Mouse (Mus musculus) embryonic facial prominence, embryonic 11.5 days (tissue): ENCODE results near the gene Tbc1d10a. TPM values are rescaled to one million over a fixed set of nuclear protein-coding genes. Genes with fewer than 3 reads are reported as not detected.
A peak's percentile ranks its signal among the peaks of the same experiment; 100 is the strongest.

ENCODE experiments used
- ATAC-seq: fragments of 200-750 bp; cut with Nextera tagmentation; replicated peaks from 2 replicates; pipeline ENCODE4 v1.8.0; 2017; ENCODE audit warnings: low read depth; ENCODE audit not compliant: insufficient number of reproducible peaks, low FRiP score, low TSS enrichment
- DNase-seq: peaks from one replicate; pipeline ENCODE4 v3.0.0-alpha.2; 2015; ENCODE audit warnings: low spot score
- H3K27ac ChIP-seq: fragments of 300-500 bp; sonication (generic); replicated peaks from 2 replicates; pipeline ENCODE4 v1.5.1; 2014; ENCODE audit warnings: mild to moderate bottlenecking, low read depth, low read length, control low read depth
- H3K27me3 ChIP-seq: fragments of 300-500 bp; sonication (generic); 2 replicates; pipeline ENCODE4 v1.6.1; 2014; ENCODE audit warnings: mild to moderate bottlenecking, low read length, moderate library complexity, mixed read lengths; ENCODE audit not compliant: control insufficient read depth, insufficient read depth
- H3K36me3 ChIP-seq: fragments of 300-500 bp; sonication (generic); replicated peaks from 2 replicates; pipeline ENCODE4 v1.6.1; 2014; ENCODE audit warnings: low read depth, mild to moderate bottlenecking, low read length, moderate library complexity, mixed read lengths; ENCODE audit not compliant: control insufficient read depth, insufficient read depth
- H3K4me1 ChIP-seq: fragments of 300-500 bp; sonication (generic); 2 replicates; pipeline ENCODE4 v1.6.1; 2014; ENCODE audit warnings: low read length, mixed read lengths; ENCODE audit not compliant: control insufficient read depth, insufficient read depth
- H3K4me2 ChIP-seq: fragments of 300-500 bp; sonication (generic); 2 replicates; pipeline ENCODE4 v1.6.1; 2014; ENCODE audit warnings: low read depth, mild to moderate bottlenecking, control low read depth, low read length, moderate library complexity
- H3K4me3 ChIP-seq: fragments of 300-500 bp; sonication (generic); 2 replicates; pipeline ENCODE4 v1.5.1; 2014; ENCODE audit warnings: low read depth, low read length, control low read depth
- H3K9ac ChIP-seq: fragments of 300-500 bp; sonication (generic); replicated peaks from 2 replicates; pipeline ENCODE4 v1.6.1; 2014; ENCODE audit warnings: mild to moderate bottlenecking, control low read depth, low read length
- H3K9me3 ChIP-seq: fragments of 300-500 bp; sonication (generic); replicated peaks from 2 replicates; pipeline ENCODE4 v1.6.1; 2016; ENCODE audit warnings: mild to moderate bottlenecking, low read length, inconsistent platforms, mixed read lengths; ENCODE audit not compliant: control insufficient read depth
- whole genome bisulfite sequencing: fragments of 180-500 bp; shearing (Covaris S2); extraction: QIAGEN DNeasy Blood & Tissue Kit; methylation state at CpG from one replicate; pipeline ENCODE4 v1.1.7; 2014; 5-methylcytosine and 5-hydroxymethylcytosine counted together
- polyA plus RNA-seq: library from polyadenylated mRNA; unstranded; fragments of >200 nt; fragmentation: Nextera tagmentation; extraction: Ambion mirVana; gene quantifications from 2 replicates; pipeline ENCODE4 v1.2.1, GENCODE M21; 2014

Gene Tbc1d10a
- polyA plus RNA-seq: 15.9 and 18.1 TPM in 2 replicates

DNA sequence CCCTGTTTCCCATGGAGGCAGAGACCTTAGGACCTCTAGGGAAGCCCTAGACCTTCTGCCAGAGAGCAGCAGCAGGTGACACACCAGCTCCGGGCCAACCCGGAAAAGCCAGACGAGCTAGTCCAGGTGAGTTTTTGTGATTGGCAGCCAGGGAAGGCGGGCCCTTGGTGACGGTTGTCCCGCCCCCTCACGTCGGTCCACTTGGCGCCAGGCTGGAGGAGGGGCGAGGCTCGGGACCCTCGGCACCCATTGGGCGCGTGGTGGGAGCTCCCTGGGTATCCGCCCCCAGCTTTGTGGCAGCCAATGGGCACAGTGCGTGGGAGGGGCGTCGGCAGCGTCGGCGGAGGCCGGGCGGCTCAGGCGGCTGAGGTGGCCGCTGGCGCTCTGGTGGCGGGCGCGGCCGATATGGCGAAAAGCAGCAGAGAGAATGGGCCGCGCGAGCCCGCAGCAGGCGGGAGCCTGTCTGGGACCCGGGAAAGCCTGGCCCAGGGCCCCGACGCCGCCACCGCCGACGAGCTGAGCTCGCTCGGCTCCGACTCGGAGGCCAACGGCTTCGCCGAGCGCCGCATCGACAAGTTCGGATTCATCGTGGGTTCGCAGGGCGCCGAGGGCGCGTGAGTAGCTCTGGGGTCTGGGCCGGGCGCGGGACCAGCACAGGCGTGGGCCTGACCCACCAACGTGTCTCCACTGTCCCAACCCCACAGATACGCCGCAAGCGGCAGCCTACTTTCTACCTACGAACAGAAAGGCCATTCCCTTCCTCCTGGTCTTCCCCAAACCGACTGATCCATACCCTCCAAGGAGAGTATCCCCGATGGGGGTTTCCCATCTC, at the start of gene Tbc1d10a:
Gene Tbc1d10a, plus strand, starts transcription at position 304 of the 832 bp plus-strand sequence.
- Histone ChIP-seq H3K27ac (no peak within 1 kb of the TSS), H3K9ac (peak within 1 kb of the TSS; percentile 87), H3K4me2 (peak within 1 kb of the TSS; percentile 90), H3K4me1 (no peaks in the 10 kb centered on the region; the same call in none of the 2 replicates), H3K4me3 (peak within 1 kb of the TSS; percentile 83), H3K36me3 (no peaks in the 10 kb centered on the region; the same call in 1 of the 2 replicates), H3K27me3 (no peaks in the 10 kb centered on the region), H3K9me3 (no peaks in the 10 kb centered on the region)
- ATAC-seq (peak; percentile 99), DNase-seq (peak; percentile 99)
- WGBS: under 1% methylated on average over 47 of the region's 71 CpGs

DNA sequence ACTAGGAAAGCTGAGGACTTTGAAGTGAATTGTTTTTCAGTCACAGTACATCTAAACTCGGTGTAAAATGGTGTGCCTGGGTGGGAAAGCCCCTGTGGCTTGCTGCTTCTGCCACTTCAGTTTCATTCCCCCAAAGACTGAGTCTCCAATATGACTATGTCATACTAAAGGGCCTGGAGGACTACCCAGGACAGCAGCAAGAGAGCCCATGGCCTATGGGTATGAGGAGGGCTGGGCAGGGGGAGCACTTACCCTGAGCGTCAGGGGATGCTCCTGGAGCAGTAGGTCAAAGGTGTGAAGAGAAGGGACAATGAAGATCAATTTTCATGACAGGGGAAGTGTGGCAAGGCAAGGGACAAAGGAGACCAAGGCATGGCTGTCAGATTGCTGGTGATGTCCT, 47.6 kb upstream of the Tbc1d10a start:
- H3K27me3 ChIP-seq: no peaks in the 10 kb centered on the region

DNA sequence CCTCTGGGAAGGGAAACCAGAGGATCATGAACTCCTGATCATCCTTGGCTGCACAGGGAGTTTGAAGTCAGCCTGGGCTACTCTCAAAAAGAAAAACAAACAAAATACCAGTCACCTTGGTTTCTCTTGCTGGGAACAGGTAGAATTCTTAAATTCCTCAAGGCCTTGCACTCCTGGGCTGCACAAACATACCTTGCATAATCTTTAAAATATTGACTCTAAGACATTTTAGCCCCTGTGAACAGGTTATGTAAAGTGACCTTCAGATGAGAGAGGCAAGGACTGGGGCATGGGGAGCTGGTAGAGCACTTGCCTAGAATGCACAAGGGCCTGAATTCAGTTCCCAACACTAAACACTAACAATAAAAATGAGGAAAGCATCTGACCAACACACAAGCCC, 45.1 kb upstream of the Tbc1d10a start:
- no peak overlapping the region for H3K27ac ChIP-seq
- DNase-seq (no peak), ATAC-seq (no peak)
- H3K36me3 ChIP-seq: peaks cover 8% of the 10 kb centered on the region
- H3K4me3 ChIP-seq: no peak overlapping the region
- no peak overlapping the region for H3K4me2 ChIP-seq
- no peak overlapping the region for H3K9ac ChIP-seq
- H3K4me1 ChIP-seq: no peaks in the 10 kb centered on the region
- no peaks in the 10 kb centered on the region for H3K9me3 ChIP-seq
- no peaks in the 10 kb centered on the region for H3K27me3 ChIP-seq

More for the DNA sequence above, 47.6 kb upstream of the Tbc1d10a start:
- H3K27ac ChIP-seq: no peak overlapping the region
- no peak overlapping the region for H3K4me3 ChIP-seq
- no peak overlapping the region for H3K9ac ChIP-seq
- H3K36me3 ChIP-seq: peaks cover 8% of the 10 kb centered on the region
- no peak overlapping the region for H3K4me2 ChIP-seq
- 69% methylated on average over 2 of the region's 2 CpGs for WGBS
- H3K9me3 ChIP-seq: no peaks in the 10 kb centered on the region
- DNase-seq (no peak), ATAC-seq (no peak)
- no peaks in the 10 kb centered on the region for H3K4me1 ChIP-seq

DNA sequence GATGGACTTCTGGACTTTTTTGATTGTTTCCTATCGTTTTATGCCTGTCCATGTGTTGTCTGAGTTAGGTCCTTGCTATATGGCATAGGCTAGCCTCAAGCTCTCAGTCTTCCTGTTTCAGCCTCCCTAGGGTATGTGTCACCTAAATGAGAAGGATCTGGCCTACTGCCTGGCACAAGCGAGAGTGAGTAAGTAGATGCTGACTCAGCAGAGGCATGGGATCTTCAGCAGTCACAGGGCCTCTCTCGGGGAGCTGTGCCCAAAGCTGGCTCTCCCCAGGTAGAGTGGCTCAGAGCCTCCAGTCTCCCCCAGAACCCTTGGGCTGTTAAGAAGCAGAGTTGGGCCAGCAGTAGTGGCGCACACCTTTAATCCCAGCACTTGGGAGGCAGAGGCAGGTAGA, 44.2 kb upstream of the Tbc1d10a start:
- no peak for ATAC-seq
- no peaks in the 10 kb centered on the region for H3K4me1 ChIP-seq
- H3K27me3 ChIP-seq: no peaks in the 10 kb centered on the region
- H3K4me2 ChIP-seq: no peak overlapping the region
- H3K4me3 ChIP-seq: no peak overlapping the region
- DNase-seq: no peak
- no peak overlapping the region for H3K27ac ChIP-seq
- H3K9me3 ChIP-seq: no peaks in the 10 kb centered on the region
- H3K36me3 ChIP-seq: peaks cover 8% of the 10 kb centered on the region
- WGBS: 87% methylated on average over 4 of the region's 4 CpGs
- H3K9ac ChIP-seq: no peak overlapping the region

DNA sequence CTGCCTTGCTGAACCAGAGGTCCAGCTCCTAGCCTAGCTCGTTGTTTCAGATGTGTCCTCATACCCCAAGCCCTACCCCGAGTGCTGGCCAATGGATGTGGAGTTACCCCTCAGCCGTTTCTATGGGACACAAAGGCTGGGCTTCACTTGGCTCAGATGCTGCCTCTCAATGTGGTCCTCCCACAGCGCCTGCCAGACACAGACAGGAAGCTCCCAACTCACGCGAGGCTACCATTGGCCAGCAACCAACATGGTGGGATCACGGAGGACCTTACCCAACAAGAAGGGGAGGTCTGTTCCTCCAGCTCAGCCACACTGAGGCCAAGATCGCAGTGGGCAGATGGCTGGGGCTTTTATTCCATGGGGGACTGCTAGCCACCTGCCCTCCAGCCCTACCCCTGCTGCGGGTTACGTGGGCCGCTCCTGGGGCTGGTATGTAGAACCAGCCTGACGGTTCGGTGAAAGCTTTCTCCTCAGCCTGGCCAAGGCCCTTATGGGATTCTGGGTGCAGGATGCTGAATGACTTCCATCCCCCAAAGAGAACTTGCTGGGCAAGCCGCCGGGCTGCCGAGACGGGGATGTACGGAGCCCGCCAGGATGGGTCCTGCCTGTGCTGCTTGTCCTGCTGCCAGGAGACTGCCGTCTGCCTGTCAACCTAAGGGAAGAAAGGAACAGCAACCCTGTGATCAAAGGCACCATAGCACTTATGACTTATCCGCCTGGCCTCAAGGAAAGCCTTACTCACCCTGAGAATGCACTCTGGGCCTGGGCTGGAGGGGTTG, 43.1 kb upstream of the Tbc1d10a start:
- Histone ChIP-seq H3K36me3 (peaks cover 8% of the 10 kb centered on the region), H3K27me3 (no peaks in the 10 kb centered on the region), H3K4me3 (no peak overlapping the region), H3K4me1 (no peaks in the 10 kb centered on the region), H3K9me3 (no peaks in the 10 kb centered on the region), H3K9ac (no peak overlapping the region), H3K4me2 (no peak overlapping the region), H3K27ac (no peak overlapping the region)
- 91% methylated on average over 21 of the region's 21 CpGs for WGBS
- DNase-seq (no peak), ATAC-seq (no peak)

DNA sequence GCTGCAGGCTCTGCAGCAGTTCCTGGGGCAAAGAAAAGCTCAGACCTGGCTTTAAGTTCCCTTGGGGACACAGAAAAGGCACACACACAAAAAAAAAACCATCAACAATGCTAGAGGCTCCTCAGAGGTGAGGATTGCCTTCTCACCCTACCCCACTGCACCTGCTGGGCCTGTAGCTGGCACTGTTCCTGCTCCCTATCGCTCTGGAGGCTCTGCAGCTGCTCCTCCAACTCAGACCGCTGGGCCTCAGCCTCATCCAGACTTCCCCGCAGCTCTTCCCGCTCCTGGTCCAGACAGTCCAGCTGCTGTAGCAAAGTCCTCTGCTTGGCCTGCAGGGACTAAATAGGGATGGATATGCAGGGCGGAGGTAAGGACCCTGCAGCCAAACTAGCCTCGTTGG, 40.2 kb upstream of the Tbc1d10a start:
- DNase-seq (no peak), ATAC-seq (no peak)
- Histone ChIP-seq H3K4me1 (no peaks in the 10 kb centered on the region), H3K9me3 (no peaks in the 10 kb centered on the region), H3K36me3 (peaks cover 2% of the 10 kb centered on the region), H3K4me3 (no peak overlapping the region), H3K4me2 (no peak overlapping the region), H3K27me3 (no peaks in the 10 kb centered on the region), H3K9ac (no peak overlapping the region), H3K27ac (no peak overlapping the region)
- WGBS: 81% methylated on average over 6 of the region's 6 CpGs

DNA sequence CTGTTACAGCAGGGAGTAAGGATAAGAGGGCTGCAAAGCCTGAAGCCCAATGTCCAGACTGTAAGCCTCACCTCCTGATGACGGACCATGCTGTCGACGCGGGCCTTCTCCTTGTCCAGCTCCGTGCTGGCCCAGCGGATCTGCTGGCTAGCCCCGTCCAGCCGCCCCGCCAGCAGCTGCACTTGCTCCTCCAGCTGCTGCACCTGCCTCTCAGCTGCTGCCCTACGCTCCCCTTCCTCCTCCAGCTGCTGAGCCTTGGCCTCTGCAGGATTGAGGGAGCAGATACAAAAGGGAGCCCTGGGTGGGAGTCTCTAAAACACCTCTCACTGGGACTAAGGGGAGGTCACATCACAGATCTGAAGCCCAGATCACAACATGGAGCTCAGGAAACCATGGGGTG, 39.5 kb upstream of the Tbc1d10a start:
- H3K4me1 ChIP-seq: no peaks in the 10 kb centered on the region
- DNase-seq (no peak), ATAC-seq (no peak)
- no peaks in the 10 kb centered on the region for H3K9me3 ChIP-seq
- H3K4me2 ChIP-seq: no peak overlapping the region
- peaks cover 2% of the 10 kb centered on the region for H3K36me3 ChIP-seq
- 88% methylated on average over 10 of the region's 10 CpGs for WGBS
- no peak overlapping the region for H3K27ac ChIP-seq
- no peak overlapping the region for H3K4me3 ChIP-seq
- no peaks in the 10 kb centered on the region for H3K27me3 ChIP-seq
- no peak overlapping the region for H3K9ac ChIP-seq

DNA sequence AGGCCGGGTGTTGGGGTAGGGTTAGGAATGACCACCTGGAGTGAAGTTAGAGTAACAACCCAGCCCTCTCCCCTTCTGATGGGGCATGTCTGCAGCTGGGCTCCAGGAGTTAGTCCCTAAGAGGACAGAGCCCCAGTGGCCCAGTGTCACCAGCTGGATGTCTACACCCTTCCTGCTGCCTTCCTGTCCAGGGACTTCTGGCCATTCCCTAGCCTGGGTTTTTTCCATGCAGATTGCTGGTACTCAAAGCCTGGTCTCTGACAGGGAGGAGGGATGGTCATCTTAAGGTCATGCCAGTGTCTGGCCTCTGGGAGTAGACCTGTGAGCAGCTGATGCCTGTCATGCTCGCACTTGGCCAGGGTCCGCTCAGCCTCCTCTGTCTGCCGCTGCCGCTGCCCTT, 38.5 kb upstream of the Tbc1d10a start:
- no peak for ATAC-seq
- no peak overlapping the region for H3K27ac ChIP-seq
- WGBS: 84% methylated on average over 5 of the region's 5 CpGs

More for the DNA sequence above, 38.5 kb upstream of the Tbc1d10a start:
- Histone ChIP-seq H3K4me3 (no peak overlapping the region), H3K4me1 (no peaks in the 10 kb centered on the region), H3K36me3 (peaks cover 2% of the 10 kb centered on the region; the same call in 1 of the 2 replicates), H3K4me2 (no peak overlapping the region), H3K9ac (no peak overlapping the region), H3K9me3 (no peaks in the 10 kb centered on the region), H3K27me3 (no peaks in the 10 kb centered on the region)
- no peak for DNase-seq
